Mouse (Mus musculus): ENCODE data around the gene Lifr.

DNA sequence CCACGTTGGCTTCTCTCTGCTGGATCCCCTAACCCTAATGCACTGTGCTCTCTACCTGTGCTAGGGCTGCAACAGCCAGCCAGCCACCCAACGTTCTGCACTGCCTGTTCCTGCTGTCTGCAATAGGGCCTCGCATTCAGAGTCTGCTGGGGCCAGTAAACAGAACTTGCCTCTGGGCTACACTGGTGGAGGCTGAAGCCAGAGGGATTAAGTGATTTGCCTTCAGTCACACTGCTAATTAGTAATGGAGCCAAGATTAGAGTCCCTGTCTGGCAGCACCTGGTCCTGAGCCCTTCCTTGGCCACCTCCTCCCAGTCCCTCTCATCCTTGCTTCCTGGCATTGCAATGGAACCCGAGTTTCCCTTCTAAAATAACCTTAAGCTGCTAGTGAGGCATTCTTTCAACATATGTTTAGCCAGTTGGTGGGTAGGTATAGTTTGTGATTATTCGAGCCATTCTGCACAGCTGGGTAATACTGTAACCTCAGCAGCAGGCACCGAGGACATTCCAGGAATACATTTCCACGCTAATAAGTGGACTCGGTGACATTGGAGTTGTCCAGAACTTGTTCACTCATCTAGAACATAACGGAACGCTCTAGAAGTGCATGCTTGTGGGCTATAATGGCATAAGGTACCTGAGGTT lies 61.8 kb downstream of the Lifr start:
- TF ChIP-seq POLR2A (IDR thresholded peaks at IDR 0.05; ENCODE audit: low read depth, low read length) (no peak), CTCF (IDR thresholded peaks at IDR 0.05; ENCODE audit: borderline replicate concordance, insufficient read depth, low read length) (no peak)

Data from embryonic fibroblast, embryonic 13.5 days (primary cell).